Mouse (Mus musculus): ENCODE measurements around the gene Dnajc16. TPM values are rescaled to one million over a fixed set of nuclear protein-coding genes. Genes with fewer than 3 reads are reported as not detected.
"Not testable (repeated sequence)": the region's sequence is repeated elsewhere in the genome, so short reads cannot be mapped to it uniquely, and the experiment has no call there.

Gene Dnajc16
- total and polyA plus RNA-seq, 2 experiments from 2014 or later = 6.5 to 19.2 TPM

- Histone ChIP-seq H3K27me3 (ENCODE audit: insufficient read depth, low read length) (no peaks in the 10 kb centered on the region), H3K9me3 (ENCODE audit: low read length) (no peaks in the 10 kb centered on the region), H3K4me3 (ENCODE audit: low read depth, low read length) (no peak overlapping the region), H3K27ac (ENCODE audit: low read depth, low read length) (no peak overlapping the region), H3K9ac (no peak overlapping the region), H3K36me3 (ENCODE audit: insufficient read depth) (peaks cover 75% of the 10 kb centered on the region), H3K4me2 (ENCODE audit: low read depth) (no peak overlapping the region), H3K4me1 (ENCODE audit: insufficient read depth) (no peaks in the 10 kb centered on the region)
- 97% methylated on average over 8 of the region's 8 CpGs for WGBS
- no peak for TF ChIP-seq CTCF (IDR thresholded peaks at IDR 0.05; ENCODE audit: low read depth)
- ATAC-seq (no peak), DNase-seq (no peak)
Observed at GRCm38 (mm10) chr4:141781201-141781985, 9.3 kb downstream of the Dnajc16 start.

- Histone ChIP-seq H3K9me3 (ENCODE audit: low read length) (no peaks in the 10 kb centered on the region), H3K4me2 (ENCODE audit: low read depth) (no peak overlapping the region), H3K36me3 (ENCODE audit: insufficient read depth) (peaks cover 81% of the 10 kb centered on the region), H3K9ac (no peak overlapping the region), H3K27ac (ENCODE audit: low read depth, low read length) (no peak overlapping the region), H3K4me1 (ENCODE audit: insufficient read depth) (no peaks in the 10 kb centered on the region), H3K27me3 (ENCODE audit: insufficient read depth, low read length) (no peaks in the 10 kb centered on the region), H3K4me3 (ENCODE audit: low read depth, low read length) (no peak overlapping the region)
- no peak for TF ChIP-seq CTCF (IDR thresholded peaks at IDR 0.05; ENCODE audit: low read depth)
- ATAC-seq (no peak), DNase-seq (no peak)
- 88% methylated on average over 8 of the region's 8 CpGs for WGBS
Observed at GRCm38 (mm10) chr4:141779828-141780227, 10.9 kb downstream of the Dnajc16 start.

GRCm38 (mm10) chr4:141773019-141773418 lies 17.7 kb downstream of the Dnajc16 start:
- not testable (repeated sequence) for H3K9ac ChIP-seq; ATAC-seq; H3K9me3 ChIP-seq (ENCODE audit: low read length); DNase-seq; H3K27ac ChIP-seq (ENCODE audit: low read depth, low read length); H3K4me3 ChIP-seq (ENCODE audit: low read depth, low read length); H3K27me3 ChIP-seq (ENCODE audit: insufficient read depth, low read length); H3K4me1 ChIP-seq (ENCODE audit: insufficient read depth); H3K4me2 ChIP-seq (ENCODE audit: low read depth)
- peaks cover 90% of the 10 kb centered on the region for H3K36me3 ChIP-seq (ENCODE audit: insufficient read depth)
- 93% methylated on average over 4 of the region's 4 CpGs for WGBS

- 90% methylated on average over 8 of the region's 8 CpGs for WGBS
- no peaks in the 10 kb centered on the region for H3K27me3 ChIP-seq (ENCODE audit: insufficient read depth, low read length)
- H3K27ac ChIP-seq (ENCODE audit: low read depth, low read length) = no peak overlapping the region
- no peaks in the 10 kb centered on the region for H3K9me3 ChIP-seq (ENCODE audit: low read length)
- H3K36me3 ChIP-seq (ENCODE audit: insufficient read depth) = peaks cover 95% of the 10 kb centered on the region
- TF ChIP-seq CTCF (IDR thresholded peaks at IDR 0.05; ENCODE audit: low read depth) = no peak
- DNase-seq (no peak), ATAC-seq (no peak)
- no peaks in the 10 kb centered on the region for H3K4me1 ChIP-seq (ENCODE audit: insufficient read depth)
- no peak overlapping the region for H3K4me2 ChIP-seq (ENCODE audit: low read depth)
- no peak overlapping the region for H3K4me3 ChIP-seq (ENCODE audit: low read depth, low read length)
- no peak overlapping the region for H3K9ac ChIP-seq
Observed at GRCm38 (mm10) chr4:141771823-141772222, 18.9 kb downstream of the Dnajc16 start.

GRCm38 (mm10) chr4:141769501-141770160 lies 21.1 kb downstream of the Dnajc16 start:
- Histone ChIP-seq H3K9me3 (ENCODE audit: low read length) (no peaks in the 10 kb centered on the region), H3K4me1 (ENCODE audit: insufficient read depth) (0 out of 2 replicates have a peak, but pooled peaks cover 7% of the 10 kb centered on the region), H3K27me3 (ENCODE audit: insufficient read depth, low read length) (no peaks in the 10 kb centered on the region), H3K4me3 (ENCODE audit: low read depth, low read length) (no peak overlapping the region), H3K36me3 (ENCODE audit: insufficient read depth) (peaks cover 86% of the 10 kb centered on the region), H3K4me2 (ENCODE audit: low read depth) (no peak overlapping the region), H3K27ac (ENCODE audit: low read depth, low read length) (no peak overlapping the region), H3K9ac (no peak overlapping the region)
- ATAC-seq (no peak), DNase-seq (no peak)
- TF ChIP-seq CTCF (IDR thresholded peaks at IDR 0.05; ENCODE audit: low read depth) = no peak
- 83% methylated on average over 8 of the region's 8 CpGs for WGBS

- Histone ChIP-seq H3K36me3 (ENCODE audit: insufficient read depth) (peaks cover 87% of the 10 kb centered on the region), H3K4me3 (ENCODE audit: low read depth, low read length) (no peak overlapping the region), H3K27me3 (ENCODE audit: insufficient read depth, low read length) (no peaks in the 10 kb centered on the region), H3K4me1 (ENCODE audit: insufficient read depth) (0 out of 2 replicates have a peak, but pooled peaks cover 7% of the 10 kb centered on the region), H3K4me2 (ENCODE audit: low read depth) (no peak overlapping the region), H3K27ac (ENCODE audit: low read depth, low read length) (peak overlapping the region; percentile 54), H3K9me3 (ENCODE audit: low read length) (no peaks in the 10 kb centered on the region), H3K9ac (no peak overlapping the region)
- peak; percentile 68 for ATAC-seq
- no peak for TF ChIP-seq CTCF (IDR thresholded peaks at IDR 0.05; ENCODE audit: low read depth)
- whole genome bisulfite sequencing = 70% methylated on average over 19 of the region's 19 CpGs
- DNase-seq = peak; percentile 35
Observed at GRCm38 (mm10) chr4:141767353-141768036, 23.2 kb downstream of the Dnajc16 start.
